Mouse (Mus musculus) MEL (cell line): ENCODE measurements around the gene Gm10842. TPM values are rescaled to one million over a fixed set of nuclear protein-coding genes. Genes with fewer than 3 reads are reported as not detected.

Experiments used
- DNase-seq: peaks from one replicate; pipeline ENCODE4 v3.0.0; 2011; ENCODE audit warnings: low read depth, low spot score
- H3K27ac ChIP-seq: 2 replicates; pipeline ENCODE4 v1.5.1; 2012; ENCODE audit warnings: low read depth, mild to moderate bottlenecking, control low read depth, low read length, moderate library complexity; ENCODE audit not compliant: control insufficient read depth
- H3K27me3 ChIP-seq, 2 experiments: fragments of 150-350 bp in 1 of 2; sonication (generic) in 1 of 2; 2 replicates each; pipeline ENCODE4 v1.6.1; 2012; ENCODE audit warnings: low read length in 2 of 2, mild to moderate bottlenecking in 2 of 2, improper control_type of control experiment in 1 of 2, moderate library complexity in 1 of 2; ENCODE audit not compliant: insufficient read depth in 2 of 2, control insufficient read depth in 1 of 2
- H3K36me3 ChIP-seq, 2 experiments: 2 replicates each; pipeline ENCODE4 v1.6.1; 2012 to 2014; ENCODE audit warnings: low read length in 2 of 2, improper control_type of control experiment in 1 of 2, inconsistent platforms in 1 of 2, mild to moderate bottlenecking in 1 of 2; ENCODE audit not compliant: insufficient read depth in 2 of 2, control insufficient read depth in 1 of 2
- H3K4me1 ChIP-seq, 2 experiments: fragments of 150-350 bp in 1 of 2; sonication (generic) in 1 of 2; 2 replicates each; pipeline ENCODE4 v1.6.1; 2012; ENCODE audit warnings: low read length in 2 of 2, improper control_type of control experiment in 1 of 2, mild to moderate bottlenecking in 1 of 2; ENCODE audit not compliant: insufficient read depth in 2 of 2, control insufficient read depth in 1 of 2
- H3K4me3 ChIP-seq, 2 experiments: fragments of 150-350 bp in 1 of 2; sonication (generic) in 1 of 2; 2 replicates each; pipeline ENCODE4 v1.5.1; 2012; ENCODE audit warnings: low read depth in 2 of 2, low read length in 2 of 2, mild to moderate bottlenecking in 2 of 2, moderate library complexity in 2 of 2, control low read depth in 1 of 2, improper control_type of control experiment in 1 of 2; ENCODE audit not compliant: control insufficient read depth in 1 of 2, insufficient read depth in 1 of 2
- H3K79me2 ChIP-seq: 2 replicates; pipeline ENCODE4 v1.6.1; 2012; ENCODE audit warnings: mild to moderate bottlenecking, low read length, moderate library complexity; ENCODE audit not compliant: control insufficient read depth, poor library complexity, insufficient read depth
- H3K9ac ChIP-seq: 2 replicates; pipeline ENCODE4 v1.6.1; 2012; ENCODE audit warnings: low read depth, mild to moderate bottlenecking, control low read depth, low read length, moderate library complexity; ENCODE audit not compliant: control insufficient read depth, poor library complexity, severe bottlenecking
- H3K9me3 ChIP-seq: fragments of 150-350 bp; sonication (generic); replicated peaks from 2 replicates; pipeline ENCODE4 v1.6.1; 2012; ENCODE audit warnings: mild to moderate bottlenecking, low read length, improper control_type of control experiment, moderate library complexity; ENCODE audit not compliant: insufficient read depth
- BHLHE40 ChIP-seq: IDR thresholded peaks from 2 replicates; pipeline ENCODE4 v1.6.1; 2012; ENCODE audit warnings: low read depth, mild to moderate bottlenecking, inconsistent platforms, low read length, improper control_type of control experiment, borderline replicate concordance
- CHD1 ChIP-seq: IDR thresholded peaks from 2 replicates; pipeline ENCODE4 v1.6.1; 2012; ENCODE audit warnings: low read depth, mild to moderate bottlenecking, inconsistent platforms, low read length, improper control_type of control experiment
- CTCF ChIP-seq, 3 experiments: IDR thresholded peaks in 2 of 3; conservative IDR thresholded peaks in 1 of 3; 2 replicates each; pipeline ENCODE4 v1.5.1; 2011 to 2012; ENCODE audit warnings: low read length in 3 of 3, low read depth in 2 of 3, mild to moderate bottlenecking in 2 of 3, improper control_type of control experiment in 1 of 3, inconsistent platforms in 1 of 3, mixed read lengths in 1 of 3, moderate library complexity in 1 of 3; ENCODE audit not compliant: control insufficient read depth in 1 of 3, insufficient read depth in 1 of 3, poor library complexity in 1 of 3, severe bottlenecking in 1 of 3
- E2F4 ChIP-seq: IDR thresholded peaks from 2 replicates; pipeline ENCODE4 v1.6.1; 2011; ENCODE audit warnings: low read depth, low read length, improper control_type of control experiment, borderline replicate concordance
- ELF1 ChIP-seq: IDR thresholded peaks from 2 replicates; pipeline ENCODE4 v1.6.1; 2014; ENCODE audit warnings: low read depth, mild to moderate bottlenecking, inconsistent platforms, low read length, improper control_type of control experiment, moderate library complexity
- ETS1 ChIP-seq: IDR thresholded peaks from 2 replicates; pipeline ENCODE4 v1.6.1; 2012; ENCODE audit warnings: low read depth, mild to moderate bottlenecking, inconsistent platforms, low read length, improper control_type of control experiment, moderate library complexity
- JUND ChIP-seq: IDR thresholded peaks from 2 replicates; pipeline ENCODE4 v1.6.1; 2011; ENCODE audit warnings: low read depth, mild to moderate bottlenecking, improper control_type of control experiment, low read length
- KAT2A ChIP-seq: conservative IDR thresholded peaks from 2 replicates; pipeline ENCODE4 v1.6.1; 2012; ENCODE audit warnings: low read depth, low read length, improper control_type of control experiment, inconsistent platforms
- MAFK ChIP-seq: IDR thresholded peaks from 2 replicates; pipeline ENCODE4 v1.6.1; 2011; ENCODE audit warnings: low read depth, mild to moderate bottlenecking, low read length, improper control_type of control experiment, borderline replicate concordance
- MAX ChIP-seq: IDR thresholded peaks from 2 replicates; pipeline ENCODE4 v1.6.1; 2011; ENCODE audit warnings: low read length, improper control_type of control experiment
- MAZ ChIP-seq: IDR thresholded peaks from 2 replicates; pipeline ENCODE4 v1.6.1; 2012; ENCODE audit warnings: low read depth, mild to moderate bottlenecking, inconsistent platforms, low read length, improper control_type of control experiment
- MXI1 ChIP-seq: IDR thresholded peaks from 2 replicates; pipeline ENCODE4 v1.6.1; 2011; ENCODE audit warnings: mild to moderate bottlenecking, low read depth, low read length, improper control_type of control experiment
- NRF1 ChIP-seq: IDR thresholded peaks from 2 replicates; pipeline ENCODE4 v1.6.1; 2014; ENCODE audit warnings: low read depth, mild to moderate bottlenecking, inconsistent platforms, low read length, improper control_type of control experiment, moderate library complexity; ENCODE audit not compliant: poor library complexity, insufficient read depth, severe bottlenecking
- POLR2A ChIP-seq, 2 experiments: IDR thresholded peaks; 2 replicates each; pipeline ENCODE4 v1.6.1; 2011 to 2012; ENCODE audit warnings: low read length in 2 of 2, mild to moderate bottlenecking in 2 of 2, control low read depth in 1 of 2, improper control_type of control experiment in 1 of 2, low read depth in 1 of 2, moderate library complexity in 1 of 2; ENCODE audit not compliant: control insufficient read depth in 1 of 2, insufficient read depth in 1 of 2, poor library complexity in 1 of 2
- POLR2AphosphoS2 ChIP-seq: IDR thresholded peaks from 2 replicates; pipeline ENCODE4 v1.6.1; 2011; ENCODE audit warnings: low read length, improper control_type of control experiment
- RAD21 ChIP-seq: IDR thresholded peaks from 2 replicates; pipeline ENCODE4 v1.6.1; 2011; ENCODE audit warnings: mild to moderate bottlenecking, low read depth, low read length, improper control_type of control experiment
- SIN3A ChIP-seq: IDR thresholded peaks from 2 replicates; pipeline ENCODE4 v1.6.1; 2012; ENCODE audit warnings: low read length, improper control_type of control experiment, inconsistent platforms
- TAL1 ChIP-seq: IDR thresholded peaks from 2 replicates; pipeline ENCODE4 v1.6.1; 2012; ENCODE audit warnings: mild to moderate bottlenecking, inconsistent platforms, low read length, moderate library complexity, mixed read lengths
- TBP ChIP-seq: IDR thresholded peaks from 2 replicates; pipeline ENCODE4 v1.8.0; 2011; ENCODE audit warnings: low read depth, low read length, improper control_type of control experiment
- TCF12 ChIP-seq: IDR thresholded peaks from 2 replicates; pipeline ENCODE4 v1.6.1; 2014; ENCODE audit warnings: low read depth, mild to moderate bottlenecking, inconsistent platforms, low read length, improper control_type of control experiment, moderate library complexity
- UBTF ChIP-seq: IDR thresholded peaks from 2 replicates; pipeline ENCODE4 v1.6.1; 2012; ENCODE audit warnings: low read depth, mild to moderate bottlenecking, inconsistent platforms, low read length, improper control_type of control experiment, moderate library complexity, borderline replicate concordance; ENCODE audit not compliant: insufficient read depth
- ZMIZ1 ChIP-seq: IDR thresholded peaks from 2 replicates; pipeline ENCODE4 v1.6.1; 2012; ENCODE audit warnings: low read depth, mild to moderate bottlenecking, inconsistent platforms, low read length, improper control_type of control experiment, moderate library complexity
- ZNF384 ChIP-seq: IDR thresholded peaks from 2 replicates; pipeline ENCODE4 v1.6.1; 2012; ENCODE audit warnings: low read depth, mild to moderate bottlenecking, inconsistent platforms, low read length, improper control_type of control experiment
- polyA plus RNA-seq, 2 experiments: library from polyadenylated mRNA; stranded (reverse) in 1 of 2; unstranded in 1 of 2; fragments of >175 nt in 1 of 2; fragments of >200 nt in 1 of 2; gene quantifications; 2 replicates each; pipeline versions ENCODE4 v1.2.1 to v1.2.4; 2012; ENCODE audit warnings: low replicate concordance in 2 of 2, low read depth in 1 of 2; ENCODE audit not compliant: insufficient read length in 2 of 2, insufficient read depth in 1 of 2, missing spikeins in 1 of 2
- total RNA-seq: library from RNA; depleted of rRNA; stranded (reverse); fragments of 300-350 nt; gene quantifications from 2 replicates; pipeline ENCODE4 v1.2.3, GENCODE M21; 2012

The Gm10842 gene
- total and polyA plus RNA-seq, 3 experiments: not detected

- Histone ChIP-seq H3K9ac (peak overlapping the region; percentile 85), H3K27me3 (no peaks in the 10 kb centered on the region), H3K27ac (no peak overlapping the region), H3K9me3 (no peaks in the 10 kb centered on the region), H3K4me1 (peaks cover 13 to 14% of the 10 kb centered on the region in 2 experiments), H3K36me3 (peaks cover 5 to 29% of the 10 kb centered on the region in 2 experiments; a peak in 3 of 4 replicates), H3K79me2 (peaks cover 40% of the 10 kb centered on the region), H3K4me3 (peak overlapping the region; percentile 82 to 88; a peak in 3 of 4 replicates)
- TF ChIP-seq MXI1: no peak
- no peak for TF ChIP-seq CHD1
- no peak for TF ChIP-seq ZMIZ1
- TF ChIP-seq ELF1: no peak
- TF ChIP-seq CTCF (IDR thresholded peaks at IDR 0.05 in 2 of 3, conservative IDR thresholded peaks at IDR 0.05 in 1 of 3; ENCODE audit: control insufficient read depth in 1 of 3, insufficient read depth in 1 of 3, low read depth in 2 of 3, low read length in 3 of 3, poor library complexity in 1 of 3, severe bottlenecking in 1 of 3): no peak
- no peak for DNase-seq
These were observed 32.8 kb downstream of the Gm10842 start for GRCm38 (mm10) chr11:105179523-105179922.

- TF ChIP-seq ZNF384: no peak
- TF ChIP-seq MAX: peak; percentile 29; the same call in 1 of the 2 replicates
- TF ChIP-seq TBP: no peak
- peak; percentile 9; the same call in 1 of the 2 replicates for TF ChIP-seq SIN3A
- TF ChIP-seq CHD1: 0 out of 2 replicates have a peak, but pooled peaks have one; percentile 52
- TF ChIP-seq MAFK: no peak
- no peak for TF ChIP-seq KAT2A
- no peak for TF ChIP-seq MXI1
- TF ChIP-seq RAD21: no peak
- no peak for TF ChIP-seq TAL1
- TF ChIP-seq, all 39 proteins: peak for 3
- H3K4me1 ChIP-seq: peaks cover 13 to 14% of the 10 kb centered on the region in 2 experiments
- peaks cover 45% of the 10 kb centered on the region for H3K79me2 ChIP-seq
- no peaks in the 10 kb centered on the region for H3K27me3 ChIP-seq
- no peaks in the 10 kb centered on the region for H3K9me3 ChIP-seq
- H3K36me3 ChIP-seq: peaks cover 11 to 32% of the 10 kb centered on the region in 2 experiments
- H3K27ac ChIP-seq: peak overlapping the region; percentile 46
- DNase-seq: peak; percentile 77
- H3K9ac ChIP-seq: peak overlapping the region; percentile 85
- peak overlapping the region; percentile 82 to 88 for H3K4me3 ChIP-seq
These were observed 33.9 kb downstream of the Gm10842 start for GRCm38 (mm10) chr11:105180471-105181091.

- Histone ChIP-seq H3K9ac (peak overlapping the region; percentile 100), H3K4me1 (peaks cover 13 to 14% of the 10 kb centered on the region in 2 experiments), H3K9me3 (no peaks in the 10 kb centered on the region), H3K4me3 (peak overlapping the region; percentile 82 to 88), H3K79me2 (peaks cover 49% of the 10 kb centered on the region), H3K36me3 (peaks cover 16 to 32% of the 10 kb centered on the region in 2 experiments), H3K27me3 (no peaks in the 10 kb centered on the region), H3K27ac (peak overlapping the region; percentile 46)
- peak; percentile 96 for DNase-seq
- peak; percentile 78 for TF ChIP-seq TCF12
- TF ChIP-seq BHLHE40: peak; percentile 64; the same call in 1 of the 2 replicates
- TF ChIP-seq ETS1: peak; percentile 61
- peak; percentile 85 to 87 for TF ChIP-seq POLR2A (IDR thresholded peaks at IDR 0.05; ENCODE audit: control insufficient read depth in 1 of 2, insufficient read depth in 1 of 2, low read depth in 1 of 2, low read length in 2 of 2, poor library complexity in 1 of 2)
- TF ChIP-seq POLR2AphosphoS2: peak; percentile 58; the same call in 1 of the 2 replicates
- TF ChIP-seq MAZ: peak; percentile 95; the same call in 1 of the 2 replicates
- no peak for TF ChIP-seq JUND
- TF ChIP-seq MXI1: peak; percentile 78
- no peak for TF ChIP-seq ZNF384
- peak; percentile 91 for TF ChIP-seq ZMIZ1
- TF ChIP-seq SIN3A: peak; percentile 66
- no peak; the same call in 1 of the 2 replicates for TF ChIP-seq UBTF
- TF ChIP-seq NRF1: peak; percentile 30; the same call in 1 of the 2 replicates
- TF ChIP-seq E2F4: no peak
- peak; percentile 20; the same call in 1 of the 2 replicates for TF ChIP-seq TBP
- peak; percentile 28; the same call in 1 of the 2 replicates for TF ChIP-seq MAX
These were observed 34.5 kb downstream of the Gm10842 start for GRCm38 (mm10) chr11:105181126-105181637.
